Mouse (Mus musculus): ENCODE measurements around the gene Asb18. TPM values are rescaled to one million over a fixed set of nuclear protein-coding genes. Genes with fewer than 3 reads are reported as not detected.

Gene Asb18
- total and polyA plus RNA-seq, 3 experiments: 20.7 to 35.3 (median 22.9) TPM

- intact Hi-C loops (cut with DNase I): no loop called here
- H3K27ac ChIP-seq: no peak overlapping the region
- WGBS: 68% methylated on average over 7 of the region's 7 CpGs
- no peak overlapping the region for H3K9ac ChIP-seq (ENCODE audit: low read depth, low read length)
- no peak for DNase-seq
- H3K4me3 ChIP-seq: no peak overlapping the region
- H3K27me3 ChIP-seq (ENCODE audit: control insufficient read depth, insufficient read depth, low read length): no peaks in the 10 kb centered on the region
- TF ChIP-seq CTCF (IDR thresholded peaks at IDR 0.05) (peak; percentile 40), EP300 (IDR thresholded peaks at IDR 0.05; ENCODE audit: insufficient read depth, low read depth, low read length) (no peak)
- H3K79me2 ChIP-seq (replicated peaks; ENCODE audit: control insufficient read depth, insufficient read depth, low read length): no peaks in the 10 kb centered on the region
- peaks cover 2% of the 10 kb centered on the region; the same call in 1 of the 2 replicates for H3K4me1 ChIP-seq (ENCODE audit: control insufficient read depth, insufficient read depth, low read length)
- H3K36me3 ChIP-seq (ENCODE audit: control insufficient read depth, insufficient read depth, low read length): no peaks in the 10 kb centered on the region
These were observed 1.6 kb downstream of the Asb18 start for GRCm38 (mm10) chr1:90012850-90013249.

GRCm38 (mm10) chr1:90012168-90012567, 2.3 kb downstream of the Asb18 start:
- TF ChIP-seq EP300 (IDR thresholded peaks at IDR 0.05; ENCODE audit: insufficient read depth, low read depth, low read length): no peak
- no peak for TF ChIP-seq POLR2A (IDR thresholded peaks at IDR 0.05; ENCODE audit: insufficient read depth, low read depth, low read length)
- TF ChIP-seq CTCF (IDR thresholded peaks at IDR 0.05): no peak
- Histone ChIP-seq H3K36me3 (ENCODE audit: control insufficient read depth, insufficient read depth, low read length) (no peaks in the 10 kb centered on the region), H3K4me1 (ENCODE audit: control insufficient read depth, insufficient read depth, low read length) (0 out of 2 replicates have a peak, but pooled peaks cover 1% of the 10 kb centered on the region), H3K27me3 (ENCODE audit: control insufficient read depth, insufficient read depth, low read length) (no peaks in the 10 kb centered on the region), H3K9ac (ENCODE audit: low read depth, low read length) (no peak overlapping the region), H3K4me3 (no peak overlapping the region), H3K79me2 (replicated peaks; ENCODE audit: control insufficient read depth, insufficient read depth, low read length) (no peaks in the 10 kb centered on the region), H3K27ac (no peak overlapping the region)
- intact Hi-C loops (cut with DNase I): no loop called here
- WGBS: 76% methylated on average over 3 of the region's 3 CpGs
- no peak for DNase-seq

DNA sequence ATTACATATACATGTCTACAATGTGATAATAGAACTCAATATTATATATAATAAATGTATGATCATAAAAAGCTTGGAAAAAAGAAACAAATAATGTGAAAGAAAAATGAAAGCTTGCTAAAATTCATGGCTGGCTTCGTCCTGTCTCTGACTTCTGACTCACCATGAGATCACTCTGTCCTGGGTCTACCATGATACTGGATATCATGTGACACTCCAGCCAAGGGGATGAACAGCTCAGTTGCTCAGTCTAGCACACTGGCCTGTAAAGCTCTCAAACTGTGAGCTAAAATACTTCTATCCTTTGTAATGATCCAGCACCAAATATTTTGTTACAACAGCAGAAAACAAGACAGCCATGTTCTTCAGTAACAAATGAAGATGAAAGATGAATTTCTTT, 4.4 kb downstream of the Asb18 start:
- Histone ChIP-seq H3K4me1 (ENCODE audit: control insufficient read depth, insufficient read depth, low read length) (peaks cover 1% of the 10 kb centered on the region; the same call in 1 of the 2 replicates), H3K27ac (no peak overlapping the region), H3K9ac (ENCODE audit: low read depth, low read length) (no peak overlapping the region), H3K4me3 (no peak overlapping the region), H3K27me3 (ENCODE audit: control insufficient read depth, insufficient read depth, low read length) (no peaks in the 10 kb centered on the region), H3K79me2 (replicated peaks; ENCODE audit: control insufficient read depth, insufficient read depth, low read length) (no peaks in the 10 kb centered on the region), H3K36me3 (ENCODE audit: control insufficient read depth, insufficient read depth, low read length) (no peaks in the 10 kb centered on the region)
- intact Hi-C loops (cut with DNase I): no loop called here
- 74% methylated on average over 1 of the region's 1 CpGs for WGBS
- DNase-seq: no peak
- TF ChIP-seq CTCF (IDR thresholded peaks at IDR 0.05) (no peak), POLR2A (IDR thresholded peaks at IDR 0.05; ENCODE audit: insufficient read depth, low read depth, low read length) (no peak), EP300 (IDR thresholded peaks at IDR 0.05; ENCODE audit: insufficient read depth, low read depth, low read length) (no peak)

DNA sequence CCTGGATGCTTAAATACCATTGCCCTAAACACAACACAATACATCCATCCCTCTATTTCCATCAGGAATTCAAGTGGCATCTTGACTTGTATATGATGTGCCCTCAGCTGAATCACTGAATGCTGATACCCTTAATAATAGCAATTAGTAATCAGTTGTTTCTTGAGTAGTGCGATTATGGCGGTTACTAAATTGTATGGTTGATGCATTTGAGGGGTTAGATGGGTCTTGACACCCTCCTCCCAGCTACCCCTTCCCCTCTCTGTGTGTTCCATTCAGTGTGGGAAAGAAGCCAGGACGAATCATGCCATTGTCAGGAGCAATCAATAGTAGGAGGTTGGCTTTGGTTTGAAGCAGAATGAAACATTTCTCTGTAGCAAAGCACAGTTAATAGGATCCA, 5.3 kb downstream of the Asb18 start:
- 80% methylated on average over 3 of the region's 3 CpGs for WGBS
- no peaks in the 10 kb centered on the region for H3K36me3 ChIP-seq (ENCODE audit: control insufficient read depth, insufficient read depth, low read length)
- intact Hi-C loops (cut with DNase I): no loop called here
- H3K27ac ChIP-seq: no peak overlapping the region
- H3K9ac ChIP-seq (ENCODE audit: low read depth, low read length): no peak overlapping the region
- no peaks in the 10 kb centered on the region for H3K27me3 ChIP-seq (ENCODE audit: control insufficient read depth, insufficient read depth, low read length)
- TF ChIP-seq CTCF (IDR thresholded peaks at IDR 0.05): no peak
- no peak for TF ChIP-seq POLR2A (IDR thresholded peaks at IDR 0.05; ENCODE audit: insufficient read depth, low read depth, low read length)
- TF ChIP-seq EP300 (IDR thresholded peaks at IDR 0.05; ENCODE audit: insufficient read depth, low read depth, low read length): no peak
- no peak overlapping the region for H3K4me3 ChIP-seq
- no peaks in the 10 kb centered on the region for H3K79me2 ChIP-seq (replicated peaks; ENCODE audit: control insufficient read depth, insufficient read depth, low read length)
- no peak for DNase-seq
- H3K4me1 ChIP-seq (ENCODE audit: control insufficient read depth, insufficient read depth, low read length): no peaks in the 10 kb centered on the region; the same call in 1 of the 2 replicates

DNA sequence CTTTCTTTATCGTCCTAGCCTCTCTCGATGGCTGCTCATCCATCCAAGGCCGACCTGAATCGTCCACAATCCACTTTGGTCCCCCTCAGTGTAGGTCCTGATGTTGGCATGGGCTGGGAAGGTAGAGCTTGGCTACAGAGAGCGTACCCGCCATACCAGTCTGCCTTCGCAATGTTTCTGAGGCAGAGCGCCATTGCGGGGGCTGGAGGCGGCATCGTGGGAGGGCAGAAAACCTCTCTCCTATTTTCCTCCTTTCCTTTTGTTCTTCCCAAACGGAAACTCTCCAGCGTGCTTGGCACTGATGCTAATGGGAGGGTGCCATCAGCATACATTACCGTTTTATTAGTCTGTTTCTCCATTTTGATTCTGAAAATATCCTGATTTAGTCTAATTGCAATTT, 7.8 kb downstream of the Asb18 start:
- 76% methylated on average over 14 of the region's 14 CpGs for WGBS
- H3K36me3 ChIP-seq (ENCODE audit: control insufficient read depth, insufficient read depth, low read length): no peaks in the 10 kb centered on the region
- H3K79me2 ChIP-seq (replicated peaks; ENCODE audit: control insufficient read depth, insufficient read depth, low read length): no peaks in the 10 kb centered on the region
- no peak overlapping the region for H3K9ac ChIP-seq (ENCODE audit: low read depth, low read length)
- no peaks in the 10 kb centered on the region for H3K27me3 ChIP-seq (ENCODE audit: control insufficient read depth, insufficient read depth, low read length)
- no peaks in the 10 kb centered on the region; the same call in 1 of the 2 replicates for H3K4me1 ChIP-seq (ENCODE audit: control insufficient read depth, insufficient read depth, low read length)
- no peak overlapping the region for H3K4me3 ChIP-seq
- no peak overlapping the region for H3K27ac ChIP-seq
- intact Hi-C loops (cut with DNase I): no loop called here
- TF ChIP-seq POLR2A (IDR thresholded peaks at IDR 0.05; ENCODE audit: insufficient read depth, low read depth, low read length) (no peak), EP300 (IDR thresholded peaks at IDR 0.05; ENCODE audit: insufficient read depth, low read depth, low read length) (no peak), CTCF (IDR thresholded peaks at IDR 0.05) (no peak)
- no peak for DNase-seq

GRCm38 (mm10) chr1:90000981-90001380, 13.5 kb downstream of the Asb18 start:
- peak overlapping the region; percentile 93 for H3K27ac ChIP-seq
- no peak for DNase-seq
- peaks cover 2% of the 10 kb centered on the region; the same call in 1 of the 2 replicates for H3K36me3 ChIP-seq (ENCODE audit: control insufficient read depth, insufficient read depth, low read length)
- no peaks in the 10 kb centered on the region for H3K27me3 ChIP-seq (ENCODE audit: control insufficient read depth, insufficient read depth, low read length)
- H3K4me3 ChIP-seq: no peak overlapping the region
- peaks cover 13% of the 10 kb centered on the region; the same call in 1 of the 2 replicates for H3K4me1 ChIP-seq (ENCODE audit: control insufficient read depth, insufficient read depth, low read length)
- no peak for TF ChIP-seq POLR2A (IDR thresholded peaks at IDR 0.05; ENCODE audit: insufficient read depth, low read depth, low read length)
- intact Hi-C loops (cut with DNase I): no loop called here
- WGBS: 35% methylated on average over 5 of the region's 5 CpGs
- no peaks in the 10 kb centered on the region for H3K79me2 ChIP-seq (replicated peaks; ENCODE audit: control insufficient read depth, insufficient read depth, low read length)
- H3K9ac ChIP-seq (ENCODE audit: low read depth, low read length): no peak overlapping the region

Measured in heart, adult 2 months (tissue).